Mouse (Mus musculus) testis, postnatal 14 days (tissue): ENCODE measurements around the gene Apba1.

Source experiments
- DNase-seq: peaks from one replicate; pipeline ENCODE4 v3.0.0; 2021; ENCODE audit warnings: low spot score

The Apba1 gene

GRCm38 (mm10) chr19:23758554-23759321 lies at the start of gene Apba1:
Gene Apba1 (plus strand): TSS chr19:23758887.
- DNase-seq, result peak; percentile 18

GRCm38 (mm10) chr19:23746506-23746905 lies 12.2 kb upstream of the Apba1 start:
- DNase-seq, result no peak

- peak; percentile 16 for DNase-seq
Observed at GRCm38 (mm10) chr19:23757011-23757410, 1.7 kb upstream of the Apba1 start.

- DNase-seq, result peak; percentile 88
Observed at GRCm38 (mm10) chr19:23757961-23758553, 630 bp upstream of the Apba1 start.

- no peak for DNase-seq
Observed at GRCm38 (mm10) chr19:23759322-23759945, 747 bp downstream of the Apba1 start.

GRCm38 (mm10) chr19:23763371-23763770 lies 4.7 kb downstream of the Apba1 start:
- DNase-seq, result no peak

- no peak for DNase-seq
Observed at GRCm38 (mm10) chr19:23764051-23764450, 5.4 kb downstream of the Apba1 start.

GRCm38 (mm10) chr19:23768864-23769263 lies 10.2 kb downstream of the Apba1 start:
- DNase-seq, result no peak

GRCm38 (mm10) chr19:23770494-23771423 lies 12.1 kb downstream of the Apba1 start:
- DNase-seq, result no peak

- DNase-seq, result peak; percentile 63
Observed at GRCm38 (mm10) chr19:23771971-23772370, 13.3 kb downstream of the Apba1 start.

- DNase-seq, result no peak
Observed at GRCm38 (mm10) chr19:23775356-23775755, 16.7 kb downstream of the Apba1 start.

GRCm38 (mm10) chr19:23779130-23779529 lies 20.4 kb downstream of the Apba1 start:
- no peak for DNase-seq

GRCm38 (mm10) chr19:23780105-23780504 lies 21.4 kb downstream of the Apba1 start:
- no peak for DNase-seq

- no peak for DNase-seq
Observed at GRCm38 (mm10) chr19:23781968-23782367, 23.3 kb downstream of the Apba1 start.

- DNase-seq, result no peak
Observed at GRCm38 (mm10) chr19:23788420-23789132, 29.9 kb downstream of the Apba1 start.

- no peak for DNase-seq
Observed at GRCm38 (mm10) chr19:23791704-23792103, 33.0 kb downstream of the Apba1 start.

- no peak for DNase-seq
Observed at GRCm38 (mm10) chr19:23792559-23792958, 33.9 kb downstream of the Apba1 start.

GRCm38 (mm10) chr19:23794491-23794890 lies 35.8 kb downstream of the Apba1 start:
- no peak for DNase-seq

- DNase-seq, result no peak
Observed at GRCm38 (mm10) chr19:23795156-23795555, 36.5 kb downstream of the Apba1 start.

- no peak for DNase-seq
Observed at GRCm38 (mm10) chr19:23801174-23801573, 42.5 kb downstream of the Apba1 start.

- DNase-seq, result no peak
Observed at GRCm38 (mm10) chr19:23803221-23803870, 44.7 kb downstream of the Apba1 start.
